Mouse (Mus musculus) lung, postnatal 4 days (tissue): ENCODE data around the gene Prkcsh.

Experiments
- DNase-seq, 2 experiments: peaks; one replicate each; pipeline ENCODE4 v3.0.0; 2021

The Prkcsh gene

GRCm38 (mm10) chr9:22050351-22050889 lies 47.8 kb downstream of the Prkcsh start:
- peak; percentile 44 to 57 for DNase-seq

GRCm38 (mm10) chr9:22051161-22051957 lies 48.8 kb downstream of the Prkcsh start:
- DNase-seq = no peak

GRCm38 (mm10) chr9:22051958-22052254 lies 49.3 kb downstream of the Prkcsh start, which contains the start of gene Elavl3:
Elavl3 (minus strand) TSS chr9:22052023.
- no peak for DNase-seq

GRCm38 (mm10) chr9:22053657-22054056 lies 51.1 kb downstream of the Prkcsh start:
- DNase-seq = no peak

- DNase-seq = peak; percentile 72
Measured at GRCm38 (mm10) chr9:22054411-22055076, 51.9 kb downstream of the Prkcsh start.

GRCm38 (mm10) chr9:22055713-22056112 lies 53.1 kb downstream of the Prkcsh start:
- DNase-seq = no peak

GRCm38 (mm10) chr9:22056303-22056910 lies 53.8 kb downstream of the Prkcsh start:
- no peak for DNase-seq

- DNase-seq = no peak
Measured at GRCm38 (mm10) chr9:22057031-22057517, 54.5 kb downstream of the Prkcsh start.

- no peak for DNase-seq
Measured at GRCm38 (mm10) chr9:22058011-22058424, 55.4 kb downstream of the Prkcsh start.

GRCm38 (mm10) chr9:22061339-22061738 lies 58.7 kb downstream of the Prkcsh start:
- DNase-seq = no peak
